Mouse (Mus musculus) heart, adult 2 months (tissue): ENCODE measurements around the gene Ntan1.
"Not testable (repeated sequence)": the region's sequence is repeated elsewhere in the genome, so short reads cannot be mapped to it uniquely, and the experiment has no call there.

Experiments used
- CTCF ChIP-seq: fragments of 200-600 bp; IDR thresholded peaks from 2 replicates; pipeline ENCODE4 v1.8.1; 2022; ENCODE audit warnings: antibody characterized with exemption, mild to moderate bottlenecking, moderate library complexity
- EP300 ChIP-seq: fragments of 200-500 bp; IDR thresholded peaks from 2 replicates; pipeline ENCODE4 v1.6.1; 2011; ENCODE audit warnings: low read depth, low read length, control low read depth; ENCODE audit not compliant: insufficient read depth
- POLR2A ChIP-seq: fragments of 200-500 bp; IDR thresholded peaks from 2 replicates; pipeline ENCODE4 v1.6.1; 2011; ENCODE audit warnings: mild to moderate bottlenecking, low read depth, low read length, control low read depth; ENCODE audit not compliant: insufficient read depth

- not testable (repeated sequence) for TF ChIP-seq EP300, CTCF, POLR2A
Observed at GRCm38 (mm10) chr16:13774651-13775050, 44.0 kb upstream of the Ntan1 start.
